Mouse (Mus musculus): Measurements from ENCODE around the gene Colgalt2.
A peak's percentile ranks its signal among the peaks of the same experiment; 100 is the strongest.

Gene Colgalt2

DNA sequence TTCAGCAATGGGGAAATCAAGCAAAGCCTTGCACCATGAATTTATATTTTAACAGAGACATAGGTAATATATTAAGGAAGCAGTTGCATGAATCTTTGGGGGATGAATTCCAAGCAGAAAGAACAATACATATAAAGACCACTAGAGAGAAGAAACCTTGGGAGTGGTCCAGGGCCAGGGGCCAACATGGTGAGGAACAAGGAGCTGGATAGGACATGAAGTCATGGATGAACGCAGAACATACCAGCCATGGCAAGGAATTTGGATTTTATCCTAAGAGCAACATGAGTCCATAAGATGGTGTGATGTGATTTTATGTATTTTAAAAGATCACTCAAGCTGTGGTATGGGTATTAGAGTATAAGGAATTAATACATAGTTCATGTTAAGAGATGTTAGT is 92.6 kb downstream of the Colgalt2 start:
- no peak for DNase-seq (ENCODE audit: low spot score)

DNA sequence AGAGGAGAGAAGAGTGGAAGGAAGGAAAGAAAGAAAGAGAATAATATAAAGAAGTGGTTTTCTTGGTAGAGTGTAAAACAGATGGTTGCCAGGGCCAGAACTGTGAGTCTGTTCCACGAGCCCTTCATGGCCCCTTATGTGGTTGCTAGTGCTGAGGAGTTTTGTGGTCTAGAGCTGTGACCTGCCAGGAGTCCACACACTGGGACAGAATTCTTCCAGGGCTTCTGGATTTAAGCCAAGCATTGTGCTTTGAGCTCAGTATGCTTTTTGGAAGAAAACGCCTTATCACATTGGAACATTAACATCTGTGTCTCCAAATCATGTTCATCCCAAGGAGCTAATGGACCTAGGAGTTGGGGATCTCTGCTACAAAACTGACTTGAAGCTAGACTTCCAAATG is 97.2 kb downstream of the Colgalt2 start:
- DNase-seq (ENCODE audit: low spot score) = no peak

DNA sequence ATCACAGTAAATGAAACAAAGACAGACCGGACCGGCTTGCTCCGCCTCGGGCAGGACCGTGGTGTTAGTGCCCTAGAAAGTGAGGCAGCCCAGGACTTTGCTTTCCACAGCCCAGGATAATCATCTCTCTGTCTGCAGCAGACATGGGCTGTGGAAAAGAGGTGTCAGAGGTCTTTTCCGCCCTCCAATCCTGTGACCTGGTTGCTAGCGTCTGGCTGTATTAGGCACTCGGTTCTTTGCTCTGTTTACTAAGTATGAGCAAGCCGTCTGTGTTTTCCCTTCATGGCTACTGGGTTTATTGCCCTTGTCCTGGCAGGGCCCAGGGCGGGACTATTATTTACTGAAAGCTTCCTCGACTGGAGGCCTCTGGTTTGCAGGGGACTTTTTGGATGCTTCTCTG is 98.0 kb downstream of the Colgalt2 start:
- DNase-seq (ENCODE audit: low spot score) = no peak

DNA sequence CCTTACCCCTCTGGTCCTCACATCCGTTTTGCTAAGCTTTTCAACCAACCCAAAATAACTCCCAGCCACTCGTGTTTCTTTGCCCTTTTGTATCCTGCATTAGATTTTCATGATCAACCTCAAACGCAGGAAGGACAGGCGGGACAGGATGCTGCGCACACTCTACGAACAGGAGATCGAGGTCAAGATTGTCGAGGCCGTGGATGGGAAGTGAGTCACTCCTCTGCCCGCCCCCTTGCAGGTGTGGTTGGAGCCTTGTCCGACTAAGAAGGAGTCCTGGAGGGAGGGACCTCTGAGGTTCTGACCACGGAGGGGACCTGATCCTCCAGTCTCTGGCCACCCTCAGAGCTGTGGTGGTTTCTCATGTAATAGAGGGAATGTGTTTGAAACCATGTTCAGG is 100.2 kb downstream of the Colgalt2 start:
- no peak for DNase-seq (ENCODE audit: low spot score)

DNA sequence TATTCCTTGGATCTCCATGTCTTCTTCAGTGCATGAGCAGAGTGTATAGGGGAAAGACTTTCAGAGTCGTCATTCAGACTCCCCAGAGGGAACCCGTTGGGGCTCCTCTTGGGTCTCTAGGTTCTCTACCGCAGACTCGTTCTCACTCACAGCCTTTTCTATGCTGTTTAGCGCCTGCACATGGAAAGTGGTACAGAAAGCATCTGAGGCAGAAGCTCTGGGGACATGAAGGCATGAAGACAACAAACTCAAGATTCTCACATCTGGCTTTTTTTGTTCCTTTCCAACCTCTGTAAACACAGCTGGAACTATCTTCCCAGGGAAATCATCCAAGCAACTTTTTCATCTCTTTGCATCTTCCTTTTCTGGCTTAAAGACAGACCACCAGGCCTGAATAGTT is 106.5 kb downstream of the Colgalt2 start:
- DNase-seq (ENCODE audit: low spot score) = no peak

DNA sequence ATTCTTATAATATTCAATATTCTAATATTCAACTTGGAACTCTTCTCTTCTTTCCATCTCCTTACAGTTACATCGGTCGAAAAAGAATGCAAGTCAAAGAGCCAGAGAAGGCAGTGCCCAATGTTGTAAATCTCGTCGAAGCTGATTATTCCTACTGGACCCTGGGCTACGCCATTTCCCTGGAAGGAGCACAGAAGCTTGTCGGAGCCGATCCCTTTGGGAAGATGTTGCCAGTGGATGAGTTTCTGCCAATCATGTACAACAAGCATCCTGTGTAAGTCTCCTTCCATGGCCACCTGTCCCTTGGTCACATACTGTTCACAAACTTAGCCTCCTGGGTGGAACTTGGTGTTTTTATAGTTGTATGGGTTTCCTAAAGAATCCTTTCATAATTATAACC is 107.1 kb downstream of the Colgalt2 start:
- DNase-seq (ENCODE audit: low spot score) = no peak

DNA sequence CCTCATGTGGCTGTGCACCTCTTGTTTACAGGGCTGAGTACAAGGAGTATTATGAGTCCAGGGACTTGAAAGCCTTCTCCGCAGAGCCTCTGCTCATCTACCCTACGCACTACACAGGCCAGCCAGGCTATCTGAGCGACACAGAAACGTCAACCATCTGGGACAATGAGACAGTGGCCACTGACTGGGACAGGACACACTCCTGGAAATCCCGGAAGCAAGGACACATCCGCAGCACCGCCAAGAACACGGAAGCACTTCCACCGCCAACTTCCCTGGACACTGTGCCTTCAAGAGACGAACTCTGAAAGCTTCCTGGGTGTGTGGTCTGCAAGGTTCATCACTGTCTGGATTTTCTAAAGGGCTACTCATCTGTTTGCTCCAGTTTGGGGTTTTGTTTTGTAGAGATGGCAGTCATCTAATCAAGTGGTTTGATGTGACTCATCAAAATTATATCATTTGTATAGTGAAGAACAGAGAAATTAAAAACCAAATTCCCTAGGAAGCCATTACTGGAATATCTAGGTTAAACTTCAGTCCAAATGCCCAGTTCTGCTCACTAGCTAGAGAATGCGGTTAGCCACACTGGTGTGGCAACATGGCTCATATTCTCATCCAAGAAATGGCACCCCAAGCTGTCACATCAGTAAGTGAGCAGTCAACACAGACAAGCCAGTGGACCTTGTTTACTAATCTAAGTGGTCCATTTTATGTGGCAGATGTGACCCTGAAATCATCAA is 109.0 kb downstream of the Colgalt2 start:
- no peak for DNase-seq (ENCODE audit: low spot score)

DNA sequence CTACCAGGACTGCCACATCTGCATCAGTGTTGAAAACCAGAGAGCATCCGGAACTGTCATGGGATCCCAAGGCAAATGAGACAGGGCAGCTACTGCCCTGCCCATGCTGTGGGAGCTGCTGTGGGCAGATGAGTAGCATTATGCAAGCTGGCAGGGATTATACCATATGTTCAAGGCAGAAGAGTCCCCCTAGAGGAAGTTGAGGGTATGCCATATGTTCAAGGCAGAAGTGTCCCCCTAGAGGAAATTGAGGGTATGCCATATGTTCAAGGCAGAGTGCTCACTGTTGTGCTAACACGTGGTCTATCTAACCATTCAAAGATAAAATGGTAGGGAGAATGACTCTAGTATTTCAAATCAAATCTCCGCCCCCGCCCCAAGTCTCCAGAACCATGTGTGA is 111.6 kb downstream of the Colgalt2 start:
- no peak for DNase-seq (ENCODE audit: low spot score)

DNA sequence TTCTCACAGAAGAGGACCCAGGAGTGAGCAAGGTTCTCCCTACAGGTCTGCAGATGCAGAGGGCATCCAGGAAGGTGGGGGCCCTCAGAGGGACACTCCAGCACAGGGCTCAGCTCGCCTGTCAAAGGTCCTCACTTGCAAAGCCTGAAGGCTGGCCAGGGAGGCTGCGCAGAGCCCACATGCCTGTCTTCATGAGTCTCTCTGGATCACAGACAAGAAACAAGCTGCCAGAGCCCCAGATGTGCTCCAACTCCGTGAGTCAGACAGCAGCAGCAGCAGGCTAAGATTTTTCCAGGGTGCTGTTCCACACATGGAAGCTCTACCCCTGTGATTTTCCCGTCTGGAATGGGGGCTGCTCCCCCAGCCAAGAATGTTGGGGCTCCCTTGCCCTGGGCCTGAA is 114.6 kb downstream of the Colgalt2 start:
- no peak for DNase-seq (ENCODE audit: low spot score)

DNA sequence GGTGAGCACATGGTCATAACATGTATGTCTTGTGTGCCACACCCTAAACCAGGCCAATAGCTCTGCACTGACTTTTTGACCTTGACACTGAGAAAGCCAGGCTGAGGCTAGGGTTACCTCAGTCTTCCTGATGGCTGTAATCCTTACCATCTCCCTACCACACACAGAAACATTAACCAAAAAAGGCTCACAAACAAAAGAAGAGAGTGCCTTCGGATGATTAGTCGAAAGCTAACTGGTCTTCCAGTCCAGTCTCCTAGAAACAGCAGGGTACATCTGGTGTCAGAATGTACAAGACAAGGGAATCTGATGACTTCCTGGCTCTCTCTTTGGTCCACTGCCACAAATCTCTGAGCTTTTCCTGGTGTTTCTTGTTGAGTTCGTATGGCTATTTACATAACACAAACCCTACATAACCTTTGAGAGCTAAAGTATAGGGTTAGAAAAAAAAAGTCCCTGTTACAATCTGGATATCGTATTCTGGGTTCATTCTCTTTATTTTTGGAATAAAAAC is 117.5 kb downstream of the Colgalt2 start:
- no peak for DNase-seq (ENCODE audit: low spot score)

DNA sequence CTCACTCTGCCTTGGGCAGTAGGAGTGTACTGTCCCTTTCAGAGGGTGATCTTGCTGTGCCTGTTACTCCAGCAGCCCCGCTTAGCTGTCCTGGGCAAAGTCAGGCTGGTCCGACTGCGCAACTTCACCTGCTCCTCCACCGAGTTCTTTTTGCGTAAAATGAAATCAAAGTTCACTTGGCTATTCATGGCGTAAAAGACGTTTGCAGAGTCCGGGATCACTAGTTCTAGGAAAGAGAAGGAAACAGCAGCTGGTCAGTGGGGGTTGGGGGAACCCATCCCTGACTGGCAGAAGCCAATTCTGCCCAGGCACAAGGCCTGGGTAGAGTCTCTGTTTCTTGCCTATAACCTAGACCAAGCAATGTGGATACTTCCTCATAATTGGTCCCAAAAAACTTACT is 119.3 kb downstream of the Colgalt2 start:
- DNase-seq (ENCODE audit: low spot score) = no peak

DNA sequence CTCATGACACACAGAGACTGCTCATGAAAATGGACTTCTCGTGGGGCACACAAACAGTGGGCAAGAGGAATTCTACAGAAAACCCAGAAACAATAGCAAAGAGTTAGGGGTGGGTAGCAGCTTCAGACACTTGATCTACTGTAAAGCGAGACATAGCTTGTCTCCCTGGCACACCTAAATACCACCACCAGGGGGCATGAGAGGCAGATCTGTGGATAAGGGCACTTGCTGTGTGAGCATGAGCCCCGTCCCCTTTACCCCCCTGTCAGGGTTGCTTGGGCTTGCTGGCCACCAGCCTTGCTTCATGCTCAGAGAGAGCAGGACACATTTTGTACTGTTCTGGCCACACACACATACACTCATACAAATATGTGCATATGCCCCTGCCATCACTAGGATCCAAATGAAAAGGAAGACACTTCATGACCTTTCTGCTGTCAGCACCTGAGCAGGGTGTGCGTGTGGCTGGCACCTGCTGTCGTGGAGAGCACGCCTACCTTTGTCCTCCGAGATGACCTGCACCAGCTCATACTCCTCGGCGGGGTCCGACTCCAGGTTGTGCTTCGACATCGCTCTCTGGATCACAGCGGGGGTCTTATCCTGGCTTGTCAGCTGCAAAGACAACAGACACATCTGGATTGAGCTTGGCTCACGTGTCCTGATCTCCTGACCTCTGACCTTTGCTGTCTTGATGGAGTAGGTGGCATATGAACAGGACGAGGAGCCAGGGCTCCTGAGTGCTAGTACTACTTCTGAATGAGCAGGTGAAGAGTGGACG is 121.4 kb downstream of the Colgalt2 start:
- DNase-seq (ENCODE audit: low spot score) = no peak

DNA sequence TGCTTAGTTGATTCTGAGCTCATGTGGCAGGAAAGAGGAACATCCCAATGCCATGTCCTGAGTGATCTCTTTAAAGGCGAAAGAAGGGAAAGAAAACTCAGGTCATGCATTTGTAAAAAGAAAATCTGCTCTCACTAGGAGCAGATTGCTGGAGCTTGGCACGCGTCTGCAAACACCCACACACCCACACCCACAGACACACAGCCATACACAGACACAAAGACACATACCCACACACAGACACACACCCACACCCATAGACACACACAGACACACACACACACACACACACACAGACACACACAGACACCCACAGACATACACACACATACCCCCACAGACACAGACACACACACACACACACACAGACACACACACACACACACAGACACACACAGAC is 122.6 kb downstream of the Colgalt2 start:
- no peak for DNase-seq (ENCODE audit: low spot score)

DNA sequence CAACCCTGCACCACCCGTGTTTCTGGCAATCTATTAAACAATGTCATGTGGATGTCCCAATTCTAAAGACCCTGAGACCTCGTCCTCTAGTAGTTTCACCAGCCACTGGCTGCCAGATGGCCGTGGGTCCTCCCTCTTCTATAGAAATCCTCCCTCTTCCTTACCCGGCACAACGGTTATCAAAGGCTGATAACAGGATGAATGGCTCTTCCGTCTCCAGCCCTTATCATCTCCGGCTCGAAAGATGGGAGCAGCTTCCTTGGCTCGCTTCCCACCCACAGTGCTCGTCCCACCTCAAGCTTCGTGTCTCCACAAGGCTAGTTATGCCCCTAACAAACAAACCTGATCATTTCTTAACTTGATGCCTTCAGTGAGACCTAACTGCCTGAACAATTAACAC is 123.7 kb downstream of the Colgalt2 start:
- DNase-seq (ENCODE audit: low spot score) = no peak

DNA sequence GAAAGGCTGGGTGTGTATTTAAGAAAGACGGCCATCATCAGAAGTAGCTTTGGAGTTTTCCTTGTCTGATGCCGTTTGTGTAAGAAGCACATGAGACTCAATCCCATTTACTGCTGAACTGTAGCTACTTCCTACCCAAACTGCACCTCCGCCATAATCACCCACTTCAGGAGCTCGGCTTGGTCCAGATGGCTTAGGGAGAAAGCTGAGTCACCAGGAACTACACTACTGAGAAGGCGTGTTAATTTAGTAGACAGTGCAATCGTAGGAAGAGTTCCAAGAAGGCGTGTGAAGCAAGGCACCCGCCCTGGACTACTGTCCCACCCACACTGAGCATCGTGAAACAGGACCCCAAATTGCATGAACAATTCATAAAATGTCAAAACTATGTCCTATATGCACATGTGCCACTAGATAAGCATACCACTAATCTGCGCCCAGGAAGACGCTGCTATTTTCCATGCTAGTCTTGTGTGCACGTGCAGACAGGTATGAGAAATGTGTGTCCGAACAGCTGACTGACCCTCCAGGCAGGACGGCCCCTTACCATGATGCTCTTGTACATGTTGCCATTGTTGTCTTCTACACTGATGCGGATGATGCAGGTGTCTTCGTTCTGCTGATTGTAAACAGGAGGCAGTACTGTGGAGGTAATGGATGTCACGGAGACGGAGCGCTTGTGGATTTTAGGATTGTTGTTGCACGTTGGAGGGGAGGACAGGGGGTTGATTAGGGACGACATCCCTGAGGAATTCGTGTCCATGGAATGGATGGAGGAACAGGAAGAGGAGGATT is 124.7 kb downstream of the Colgalt2 start:
- no peak for DNase-seq (ENCODE audit: low spot score)

DNA sequence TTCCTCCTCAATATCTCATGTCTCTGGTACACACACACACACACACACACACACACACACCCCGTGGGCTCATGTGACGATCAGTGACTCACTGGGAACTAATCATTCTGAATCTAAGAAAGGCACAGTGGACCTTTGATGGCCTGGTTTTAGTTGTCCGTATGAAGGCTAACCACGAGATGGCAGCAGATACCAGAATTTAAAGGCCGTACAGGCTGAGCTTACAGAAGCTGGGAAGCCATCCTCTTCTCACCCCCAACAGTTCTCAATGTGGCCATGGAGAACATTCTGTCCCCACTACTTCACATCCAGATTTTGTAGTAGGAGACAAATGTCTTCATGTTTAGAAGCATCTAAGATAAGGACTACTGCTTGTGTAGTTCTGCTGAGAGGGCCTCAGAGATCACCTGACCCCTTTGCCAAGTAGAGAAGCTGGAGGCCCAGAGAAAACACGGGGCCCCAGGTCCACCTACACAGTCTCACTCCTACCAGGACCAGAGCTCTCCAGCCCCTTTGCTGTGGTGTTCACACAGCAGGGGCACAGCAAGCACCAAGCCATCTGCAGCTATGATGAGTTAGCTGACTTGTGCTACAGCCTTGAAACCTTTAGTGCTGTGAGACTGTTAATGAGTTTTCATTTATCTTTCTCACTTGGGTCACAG is 125.5 kb downstream of the Colgalt2 start:
- peak; percentile 31 for DNase-seq (ENCODE audit: low spot score)

DNA sequence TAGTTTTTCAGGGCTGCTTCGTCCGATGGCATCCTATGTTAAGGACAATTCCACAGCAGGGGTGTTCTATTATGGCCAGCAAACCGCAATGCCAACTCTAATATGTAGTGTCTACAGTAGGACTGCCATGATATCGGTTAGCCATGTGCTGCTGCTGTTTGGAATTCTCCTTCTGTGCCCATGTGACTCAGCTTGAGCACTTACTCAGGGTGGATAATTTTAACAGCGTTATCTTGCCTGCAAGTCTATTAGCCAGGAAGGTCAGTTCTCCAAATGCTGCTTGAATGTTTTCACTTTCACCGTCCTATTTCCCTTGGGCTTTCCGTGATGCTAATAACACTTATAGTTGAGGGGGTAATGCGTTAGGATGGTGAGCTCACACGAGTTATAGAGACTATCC is 126.5 kb downstream of the Colgalt2 start:
- no peak for DNase-seq (ENCODE audit: low spot score)

DNA sequence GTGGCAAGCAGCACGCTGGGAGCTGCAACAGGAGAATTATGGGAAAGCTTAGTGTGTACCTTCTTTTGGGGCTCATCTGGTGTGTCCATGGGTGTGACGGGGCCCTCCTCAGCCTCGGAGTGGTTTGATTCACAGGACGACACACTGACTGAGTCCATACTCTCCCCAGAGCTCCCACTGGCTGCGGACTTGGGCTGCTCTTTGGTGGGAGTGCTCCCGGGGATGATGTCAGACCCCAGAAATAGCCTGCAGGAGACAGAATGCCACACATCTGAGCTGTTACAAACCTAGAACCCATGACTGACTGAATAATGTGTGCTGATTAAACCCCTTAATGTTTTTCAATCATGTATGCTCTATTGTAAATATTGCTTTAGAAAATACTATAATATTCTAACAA is 128.6 kb downstream of the Colgalt2 start:
- DNase-seq (ENCODE audit: low spot score) = no peak

DNA sequence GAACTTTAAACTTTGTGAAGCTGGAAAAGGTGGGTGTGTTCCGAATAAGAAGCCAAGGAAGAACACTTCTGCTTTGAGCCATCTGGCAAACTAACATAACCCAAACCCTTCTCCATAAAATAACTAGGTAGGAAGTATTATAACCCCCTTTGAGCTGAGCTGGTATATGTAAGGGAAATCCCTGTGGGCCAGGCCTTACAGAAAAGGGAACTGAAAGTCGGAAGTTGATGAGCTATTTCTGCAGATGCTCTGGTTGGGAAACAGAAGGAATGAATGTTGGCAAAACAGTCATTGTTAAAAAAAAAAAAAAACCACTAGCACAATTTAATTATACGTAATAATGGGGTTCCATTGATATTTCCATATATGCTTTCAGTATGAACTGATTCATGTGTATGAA is 129.1 kb downstream of the Colgalt2 start:
- DNase-seq (ENCODE audit: low spot score) = no peak

DNA sequence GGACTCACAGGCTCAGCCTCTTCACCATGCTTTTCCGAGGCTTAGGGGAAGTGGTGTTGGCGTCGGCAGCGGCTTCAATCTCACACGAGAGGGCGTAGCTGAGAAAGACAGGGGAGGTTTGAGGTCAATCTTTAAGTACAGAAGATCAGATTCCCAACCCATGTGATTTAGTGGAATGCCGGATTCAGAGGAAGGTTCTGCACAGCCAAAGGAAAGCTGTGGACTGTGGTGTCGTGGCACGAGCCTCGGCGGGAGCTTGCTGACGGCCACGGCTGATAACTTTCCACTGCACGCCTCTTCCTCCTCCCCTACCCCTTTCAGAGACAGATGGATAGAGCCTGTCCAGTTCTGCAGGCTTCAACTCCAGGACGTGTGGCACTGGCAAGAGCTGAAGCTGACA is 131.9 kb downstream of the Colgalt2 start:
- DNase-seq (ENCODE audit: low spot score) = no peak

DNA sequence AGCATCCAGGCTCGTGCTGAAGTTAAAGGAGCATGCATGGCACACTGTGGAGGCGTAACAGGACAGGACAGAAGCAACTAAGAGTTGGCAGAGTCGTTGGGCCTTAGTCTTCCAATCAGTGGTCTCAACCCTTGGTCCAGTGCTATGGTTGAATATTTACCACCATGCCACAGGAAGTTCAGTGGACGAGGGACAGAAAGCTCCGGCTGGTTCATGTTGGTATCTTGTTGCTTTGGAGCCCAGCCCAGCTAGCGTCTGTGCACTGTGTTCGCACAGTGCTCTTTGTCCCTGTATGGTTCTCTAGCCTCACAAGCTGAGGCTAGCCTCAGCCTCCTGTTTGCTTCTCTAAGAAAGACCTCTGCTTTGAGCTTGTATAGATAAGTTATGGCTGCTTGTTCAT is 134.9 kb downstream of the Colgalt2 start:
- DNase-seq (ENCODE audit: low spot score) = no peak

DNA sequence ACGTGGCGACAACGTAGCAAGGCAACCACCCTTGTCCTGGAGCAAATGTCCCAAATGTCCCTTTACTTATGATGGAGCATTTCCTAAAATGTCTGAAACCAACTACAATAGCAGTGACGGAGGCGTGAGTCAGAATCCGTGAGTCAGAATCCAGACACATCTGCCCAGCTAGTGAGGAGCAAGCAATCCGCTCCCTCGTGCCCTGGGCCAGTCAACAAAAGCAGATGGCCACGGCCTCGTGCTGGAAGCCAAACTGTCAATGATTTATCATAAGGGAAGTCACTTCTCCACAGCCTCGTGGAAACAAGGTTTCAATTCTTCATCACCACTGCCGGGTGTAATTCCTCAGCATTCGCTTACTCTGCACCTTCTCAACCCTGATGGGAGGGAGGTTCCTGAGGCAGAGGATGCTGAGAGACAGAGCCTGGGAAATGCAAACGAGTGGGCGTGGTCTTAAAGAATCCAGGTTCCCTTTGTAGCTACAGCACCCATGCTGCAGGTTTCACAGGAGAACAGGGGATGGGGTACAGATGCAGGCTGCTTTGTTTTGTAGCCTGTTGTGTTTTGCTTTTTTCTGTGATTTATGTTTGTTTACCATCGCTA is 136.9 kb downstream of the Colgalt2 start:
- no peak for DNase-seq (ENCODE audit: low spot score)
